Mouse (Mus musculus) ES-E14 (cell line): ENCODE data around the gene BC035044.

Source experiments
- CHD2 ChIP-seq: IDR thresholded peaks from 2 replicates; pipeline ENCODE4 v1.6.1; 2014; ENCODE audit warnings: mild to moderate bottlenecking, low read depth, low read length, inconsistent platforms
- MAFK ChIP-seq: IDR thresholded peaks from 2 replicates; pipeline ENCODE4 v1.6.1; 2014; ENCODE audit warnings: mild to moderate bottlenecking, low read depth, low read length, inconsistent platforms; ENCODE audit not compliant: insufficient read depth
- ZC3H11A ChIP-seq: IDR thresholded peaks from 2 replicates; pipeline ENCODE4 v1.6.1; 2012; ENCODE audit warnings: low read depth, mild to moderate bottlenecking, inconsistent platforms, low read length, borderline replicate concordance

GRCm38 (mm10) chr6:128838342-128839265 lies 52.3 kb downstream of the BC035044 start:
- TF ChIP-seq CHD2: no peak
- no peak for TF ChIP-seq ZC3H11A
- TF ChIP-seq MAFK: peak; percentile 81
